ENCODE assay signal across 9 mouse cellular contexts in the genomic region with DNA sequence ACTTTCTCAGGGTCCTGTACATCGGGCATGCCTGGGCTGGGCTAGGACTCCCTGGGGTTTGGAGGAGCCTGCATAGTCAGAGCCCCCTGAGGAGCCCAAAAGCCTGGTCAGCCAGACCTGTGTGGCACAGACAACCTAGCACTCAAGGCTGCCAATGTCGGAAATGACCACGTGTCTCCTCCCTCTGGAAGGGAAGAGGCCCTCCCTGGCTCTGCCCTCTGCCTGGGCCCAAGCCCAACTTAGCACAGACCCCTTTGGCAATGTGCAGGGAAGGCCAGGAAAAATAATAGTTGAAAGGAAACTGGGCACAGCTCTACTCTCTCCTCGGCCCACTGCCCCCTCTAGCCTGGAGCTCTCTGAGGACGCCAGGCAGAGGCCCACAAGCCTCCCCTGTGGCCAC. TPM values are rescaled to one million over a fixed set of nuclear protein-coding genes. Genes with fewer than 3 reads are reported as not detected.
DNase-seq lines count a peak whose midpoint lies in the region; ATAC-seq lines count a peak whose summit lies in the region.
"Had no signal": no experiment of that assay in that cellular context is flagged by ENCODE, and none has a peak within 500 bp of the region (broad histone marks: within the 10 kb centered on the region; RNA-seq: fewer than 3 reads in every experiment).

No protein-coding gene starts in this region.

- H3K27me3 ChIP-seq in forebrain, embryonic 13.5 days = no peaks in the 10 kb centered on the region
- no peaks in the 10 kb centered on the region for H3K27me3 ChIP-seq in forebrain, embryonic 10.5 days (ENCODE audit: poor library complexity, severe bottlenecking)
- no peaks in the 10 kb centered on the region for H3K27me3 ChIP-seq in liver, embryonic 11.5 days (replicated peaks; ENCODE audit: control insufficient read depth, insufficient read depth, low read length)
- H3K27me3 ChIP-seq in limb, embryonic 13.5 days = no peaks in the 10 kb centered on the region

- no peak for ATAC-seq in forebrain, embryonic 13.5 days
- ATAC-seq in liver, embryonic 11.5 days (replicated peaks; ENCODE audit: low FRiP score) = no peak
- no peak for ATAC-seq in limb, embryonic 13.5 days (ENCODE audit: low FRiP score, low read depth)
- no peak for ATAC-seq in granulocyte monocyte progenitor cell, adult 5-6 weeks (replicated peaks; ENCODE audit: poor library complexity, severe bottlenecking)

- WGBS in forebrain, embryonic 13.5 days = 67% methylated on average over 5 of the region's 5 CpGs
- WGBS in forebrain, embryonic 10.5 days = 78% methylated on average over 5 of the region's 5 CpGs
- 70% methylated on average over 5 of the region's 5 CpGs for WGBS in liver, embryonic 11.5 days
- 64% methylated on average over 5 of the region's 5 CpGs for WGBS in limb, embryonic 13.5 days

- 0 out of 2 replicates have a peak overlapping the region, but pooled peaks have one; percentile 11 for H3K27ac ChIP-seq in forebrain, embryonic 13.5 days
- no peak overlapping the region for H3K27ac ChIP-seq in forebrain, embryonic 10.5 days
- peak overlapping the region; percentile 11; the same call in 1 of the 2 replicates for H3K27ac ChIP-seq in liver, embryonic 11.5 days (ENCODE audit: low read depth, low read length)
- peak overlapping the region; percentile 75; the same call in 1 of the 2 replicates for H3K27ac ChIP-seq in limb, embryonic 13.5 days

- no peak overlapping the region for H3K9ac ChIP-seq in forebrain, embryonic 13.5 days
- H3K9ac ChIP-seq in liver, embryonic 11.5 days (ENCODE audit: low read depth, low read length) = no peak overlapping the region
- no peak overlapping the region for H3K9ac ChIP-seq in limb, embryonic 13.5 days

- H3K36me3 ChIP-seq in forebrain, embryonic 13.5 days (ENCODE audit: poor library complexity, severe bottlenecking) = peaks cover 70% of the 10 kb centered on the region
- H3K36me3 ChIP-seq in forebrain, embryonic 10.5 days (replicated peaks) = peaks cover 92% of the 10 kb centered on the region
- peaks cover 12% of the 10 kb centered on the region; the same call in 1 of the 2 replicates for H3K36me3 ChIP-seq in liver, embryonic 11.5 days (ENCODE audit: control insufficient read depth, insufficient read depth, low read length)
- peaks cover 78% of the 10 kb centered on the region for H3K36me3 ChIP-seq in limb, embryonic 13.5 days

- H3K4me2 ChIP-seq in forebrain, embryonic 13.5 days = no peak overlapping the region
- no peak overlapping the region for H3K4me2 ChIP-seq in liver, embryonic 11.5 days
- no peak overlapping the region for H3K4me2 ChIP-seq in limb, embryonic 13.5 days (replicated peaks)

- H3K9me3 ChIP-seq in forebrain, embryonic 13.5 days (replicated peaks) = no peaks in the 10 kb centered on the region
- no peaks in the 10 kb centered on the region for H3K9me3 ChIP-seq in forebrain, embryonic 10.5 days
- no peaks in the 10 kb centered on the region for H3K9me3 ChIP-seq in liver, embryonic 11.5 days (ENCODE audit: control insufficient read depth, low read length)
- no peaks in the 10 kb centered on the region for H3K9me3 ChIP-seq in limb, embryonic 13.5 days

- no peak overlapping the region for H3K4me3 ChIP-seq in forebrain, embryonic 13.5 days
- no peak overlapping the region for H3K4me3 ChIP-seq in forebrain, embryonic 10.5 days
- H3K4me3 ChIP-seq in liver, embryonic 11.5 days (ENCODE audit: low read depth, low read length) = no peak overlapping the region
- H3K4me3 ChIP-seq in limb, embryonic 13.5 days = no peak overlapping the region

- DNase-seq in forebrain, embryonic 10.5 days (ENCODE audit: extremely low spot score, low spot score) = no peak
- DNase-seq in liver, embryonic 11.5 days (ENCODE audit: low spot score) = no peak
- DNase-seq in liver = no peak
- peak; percentile 86 to 92 for DNase-seq in cerebellum, postnatal 10 days
- no peak for DNase-seq in urinary bladder, postnatal 25 days (ENCODE audit: low spot score)

- H3K4me1 ChIP-seq in forebrain, embryonic 13.5 days = peaks cover 55% of the 10 kb centered on the region
- peaks cover 31% of the 10 kb centered on the region for H3K4me1 ChIP-seq in forebrain, embryonic 10.5 days
- H3K4me1 ChIP-seq in liver, embryonic 11.5 days (replicated peaks; ENCODE audit: control insufficient read depth, insufficient read depth, low read length) = peaks cover 11% of the 10 kb centered on the region
- peaks cover 34% of the 10 kb centered on the region for H3K4me1 ChIP-seq in limb, embryonic 13.5 days

RNA-seq across cellular contexts. Expression of a gene that starts 24.2 kb away (rescaled TPM):
- polyA plus RNA-seq in forebrain, embryonic 13.5 days (2015; fragmentation: Nextera tagmentation; extraction: Ambion mirVana) = 4.8 and 5.1 TPM in 2 replicates
- 3.5 and 4.0 TPM in 2 replicates for polyA plus RNA-seq in forebrain, embryonic 10.5 days (2016; fragmentation: Nextera tagmentation; extraction: Ambion mirVana)
- polyA plus RNA-seq in liver, embryonic 11.5 days (2014; fragmentation: Nextera tagmentation; extraction: Ambion mirVana) = 4.0 and 5.3 TPM in 2 replicates
- 4.1 and 4.2 TPM in 2 replicates for polyA plus RNA-seq in limb, embryonic 13.5 days (2015; fragmentation: Nextera tagmentation; extraction: Ambion mirVana)
- 4.4 and 5.7 TPM in 2 replicates for total RNA-seq in granulocyte monocyte progenitor cell, adult 5-6 weeks (2014; fragmentation: Nextera tagmentation)
- 2.5 TPM in 2 replicates for total RNA-seq in granulocyte monocyte progenitor cell, adult 5-6 weeks (2017)

RNA-seq across cellular contexts. Expression of a gene that starts 32.0 kb away (rescaled TPM):
- not detected in 2 replicates for polyA plus RNA-seq in forebrain, embryonic 13.5 days (2015; fragmentation: Nextera tagmentation; extraction: Ambion mirVana)
- not detected in 2 replicates for polyA plus RNA-seq in forebrain, embryonic 10.5 days (2016; fragmentation: Nextera tagmentation; extraction: Ambion mirVana)
- polyA plus RNA-seq in liver, embryonic 11.5 days (2014; fragmentation: Nextera tagmentation; extraction: Ambion mirVana) = not detected in 2 replicates
- not detected in 2 replicates for polyA plus RNA-seq in limb, embryonic 13.5 days (2015; fragmentation: Nextera tagmentation; extraction: Ambion mirVana)
- total RNA-seq in granulocyte monocyte progenitor cell, adult 5-6 weeks (2014; fragmentation: Nextera tagmentation) = not detected in 2 replicates
- total RNA-seq in granulocyte monocyte progenitor cell, adult 5-6 weeks (2017) = not detected in 2 replicates
- total RNA-seq: left cerebral cortex, postnatal 14 days had no signal

RNA-seq across cellular contexts. Expression of a gene that starts 47.9 kb away (rescaled TPM):
- 38.8 TPM in 2 replicates for polyA plus RNA-seq in forebrain, embryonic 13.5 days (2015; fragmentation: Nextera tagmentation; extraction: Ambion mirVana)
- polyA plus RNA-seq in forebrain, embryonic 10.5 days (2016; fragmentation: Nextera tagmentation; extraction: Ambion mirVana) = 58.0 and 59.1 TPM in 2 replicates
- polyA plus RNA-seq in liver, embryonic 11.5 days (2014; fragmentation: Nextera tagmentation; extraction: Ambion mirVana) = 45.0 and 45.7 TPM in 2 replicates
- polyA plus RNA-seq in limb, embryonic 13.5 days (2015; fragmentation: Nextera tagmentation; extraction: Ambion mirVana) = 42.3 TPM in 2 replicates
- 17.8 and 23.9 TPM in 2 replicates for total RNA-seq in granulocyte monocyte progenitor cell, adult 5-6 weeks (2014; fragmentation: Nextera tagmentation)
- total RNA-seq in granulocyte monocyte progenitor cell, adult 5-6 weeks (2017) = 36.9 and 50.6 TPM in 2 replicates

Comparison
In these comparisons a context has a peak if more than half of its experiments do, and no peak if none do; other contexts are left out.
1. DNase-seq: peak in cerebellum, postnatal 10 days (2 of 2); none in forebrain, embryonic 10.5 days (single experiment), liver, embryonic 11.5 days (single experiment), liver (single experiment) and urinary bladder, postnatal 25 days (single experiment).